In genomic region chr10:61825536-61825935, GRCm38 (mm10) we compare ENCODE assay signal across 27 mouse cellular contexts. TPM values are rescaled to one million over a fixed set of nuclear protein-coding genes. Genes with fewer than 3 reads are reported as not detected.
A peak's percentile ranks its signal among the peaks of the same experiment; 100 is the strongest.
DNase-seq lines count a peak whose midpoint lies in the region; ATAC-seq and TF ChIP-seq lines count a peak whose summit lies in the region.
"Had no signal": no experiment of that assay in that cellular context is flagged by ENCODE, and none has a peak within 500 bp of the region (broad histone marks: within the 10 kb centered on the region; RNA-seq: fewer than 3 reads in every experiment).

No protein-coding gene starts in this region.

- peak; percentile 23 for DNase-seq in heart, adult 11 months
- DNase-seq in heart, adult 8-10 months (ENCODE audit: low spot score): no peak
- peak; percentile 61 for DNase-seq in embryonic facial prominence, embryonic 10.5 days (ENCODE audit: low spot score)
- DNase-seq in limb, embryonic 14.5 days (ENCODE audit: low spot score): peak; percentile 35
- no peak for DNase-seq in cerebellum, adult 11-12 months
- DNase-seq in layer of hippocampus, adult 18-20 months (ENCODE audit: low spot score in 2 of 2): no peak
- DNase-seq: adrenal gland, adult 2 months; adrenal gland, postnatal 36 days; cerebellum, adult 2 months; cerebellum, postnatal 14 days; gastrocnemius, postnatal 14 days; heart, postnatal 36 days; kidney, postnatal 36 days; right cerebral cortex, postnatal 4 days; thymus, postnatal 4 days had no signal

- no peak overlapping the region for H3K9ac ChIP-seq in embryonic facial prominence, embryonic 15.5 days
- no peak overlapping the region for H3K9ac ChIP-seq in limb, embryonic 14.5 days (ENCODE audit: low read depth, low read length, severe bottlenecking)
- H3K9ac ChIP-seq: forebrain, embryonic 12.5 days; hindbrain, embryonic 12.5 days; liver, embryonic 15.5 days; lung, embryonic 15.5 days; neural tube, embryonic 13.5 days had no signal

- no peaks in the 10 kb centered on the region for H3K36me3 ChIP-seq in embryonic facial prominence, embryonic 10.5 days (replicated peaks)
- H3K36me3 ChIP-seq in embryonic facial prominence, embryonic 15.5 days: no peaks in the 10 kb centered on the region
- H3K36me3 ChIP-seq in limb, embryonic 14.5 days (ENCODE audit: control insufficient read depth, insufficient read depth, low read length): no peaks in the 10 kb centered on the region
- H3K36me3 ChIP-seq: forebrain, embryonic 12.5 days; hindbrain, embryonic 12.5 days; liver, embryonic 15.5 days; lung, embryonic 15.5 days; midbrain, embryonic 10.5 days; neural tube, embryonic 13.5 days had no signal

- H3K4me2 ChIP-seq in embryonic facial prominence, embryonic 15.5 days (replicated peaks): no peak overlapping the region
- no peak overlapping the region for H3K4me2 ChIP-seq in limb, embryonic 14.5 days (replicated peaks; ENCODE audit: low read depth, low read length, severe bottlenecking)
- H3K4me2 ChIP-seq: forebrain, embryonic 12.5 days; heart, embryonic 11.5 days; hindbrain, embryonic 12.5 days; liver, embryonic 15.5 days; lung, embryonic 15.5 days; neural tube, embryonic 13.5 days had no signal

- TF ChIP-seq POLR2A in limb, embryonic 14.5 days (IDR thresholded peaks at IDR 0.05; ENCODE audit: borderline replicate concordance, extremely low read depth, insufficient read depth, insufficient read length): no peak

- no peak for ATAC-seq in embryonic facial prominence, embryonic 15.5 days (ENCODE audit: insufficient number of reproducible peaks, low FRiP score, low TSS enrichment, low read depth)
- ATAC-seq in limb, embryonic 14.5 days (ENCODE audit: low FRiP score, low read depth): no peak; the same call in 1 of the 2 replicates
- ATAC-seq: activated CD4-positive, CD25-positive, alpha-beta regulatory T cell, adult 4 months; CD4-positive, CD25-positive, alpha-beta regulatory T cell, adult 4 months; hindbrain, postnatal 0 days; intestine, embryonic 16.5 days had no signal

- peaks cover 78% of the 10 kb centered on the region for H3K4me1 ChIP-seq in embryonic facial prominence, embryonic 10.5 days
- H3K4me1 ChIP-seq in embryonic facial prominence, embryonic 15.5 days: peaks cover 42% of the 10 kb centered on the region
- H3K4me1 ChIP-seq in limb, embryonic 14.5 days (ENCODE audit: control insufficient read depth, insufficient read depth, low read length): peaks cover 46% of the 10 kb centered on the region
- H3K4me1 ChIP-seq: liver, embryonic 15.5 days had no signal

- 26% methylated on average over 5 of the region's 5 CpGs for WGBS in embryonic facial prominence, embryonic 10.5 days
- 17% methylated on average over 5 of the region's 5 CpGs for WGBS in embryonic facial prominence, embryonic 15.5 days
- 20% methylated on average over 5 of the region's 5 CpGs for WGBS in limb, embryonic 14.5 days

- H3K9me3 ChIP-seq in embryonic facial prominence, embryonic 10.5 days: no peaks in the 10 kb centered on the region
- no peaks in the 10 kb centered on the region for H3K9me3 ChIP-seq in embryonic facial prominence, embryonic 15.5 days (replicated peaks)
- no peaks in the 10 kb centered on the region for H3K9me3 ChIP-seq in limb, embryonic 14.5 days (ENCODE audit: control insufficient read depth, low read length)
- H3K9me3 ChIP-seq: forebrain, embryonic 12.5 days; hindbrain, embryonic 12.5 days; liver, embryonic 15.5 days; lung, embryonic 15.5 days; midbrain, embryonic 10.5 days; neural tube, embryonic 13.5 days had no signal

- no peak overlapping the region for H3K4me3 ChIP-seq in embryonic facial prominence, embryonic 10.5 days
- H3K4me3 ChIP-seq in embryonic facial prominence, embryonic 15.5 days (replicated peaks): no peak overlapping the region
- no peak overlapping the region for H3K4me3 ChIP-seq in limb, embryonic 14.5 days (replicated peaks; ENCODE audit: low read length)
- H3K4me3 ChIP-seq: forebrain, embryonic 12.5 days; hindbrain, embryonic 12.5 days; liver, embryonic 15.5 days; lung, embryonic 15.5 days; midbrain, embryonic 10.5 days; neural tube, embryonic 13.5 days had no signal

- H3K27ac ChIP-seq in embryonic facial prominence, embryonic 10.5 days (replicated peaks): peak overlapping the region; percentile 79
- H3K27ac ChIP-seq in embryonic facial prominence, embryonic 15.5 days (replicated peaks): peak overlapping the region; percentile 13; the same call in 1 of the 2 replicates
- H3K27ac ChIP-seq in limb, embryonic 14.5 days (replicated peaks; ENCODE audit: low read depth, low read length): peak overlapping the region; percentile 44; the same call in 1 of the 2 replicates
- H3K27ac ChIP-seq: forebrain, embryonic 12.5 days; hindbrain, embryonic 12.5 days; hindbrain, postnatal 0 days; liver, embryonic 15.5 days; lung, embryonic 15.5 days; midbrain, embryonic 10.5 days; neural tube, embryonic 13.5 days had no signal

- no peaks in the 10 kb centered on the region for H3K27me3 ChIP-seq in embryonic facial prominence, embryonic 10.5 days (replicated peaks; ENCODE audit: low read depth, poor library complexity, severe bottlenecking)
- no peaks in the 10 kb centered on the region for H3K27me3 ChIP-seq in embryonic facial prominence, embryonic 15.5 days
- H3K27me3 ChIP-seq in limb, embryonic 14.5 days (ENCODE audit: control insufficient read depth, insufficient read depth, low read length): no peaks in the 10 kb centered on the region
- H3K27me3 ChIP-seq: forebrain, embryonic 12.5 days; hindbrain, embryonic 12.5 days; liver, embryonic 15.5 days; lung, embryonic 15.5 days; neural tube, embryonic 13.5 days had no signal

RNA-seq across cellular contexts. Expression of gene H2afy2, which starts 41.6 kb away (rescaled TPM):
- total RNA-seq in heart, adult 8-10 months (2022): 1 to 10 TPM; 3.7 to 5.2 (median 4.6) TPM
- 368 and 392 TPM in 2 replicates for polyA plus RNA-seq in embryonic facial prominence, embryonic 10.5 days (2016; fragmentation: Nextera tagmentation; extraction: Ambion mirVana)
- polyA plus RNA-seq in embryonic facial prominence, embryonic 15.5 days (2015; fragmentation: Nextera tagmentation; extraction: Ambion mirVana): 159 and 168 TPM in 2 replicates
- polyA plus RNA-seq in limb, embryonic 14.5 days (2012; rRNA removed): 87.8 and 90.3 TPM in 2 replicates
- polyA plus RNA-seq in limb, embryonic 14.5 days (2014; fragmentation: Nextera tagmentation; extraction: Ambion mirVana): 111 and 138 TPM in 2 replicates
- 10 to 100 TPM; 12.8 to 14.6 TPM for total RNA-seq in layer of hippocampus, adult 18-20 months (2021)
- polyA plus RNA-seq: CD4-positive, CD25-positive, alpha-beta regulatory T cell, adult 4 months had no signal

Comparison
In these comparisons a context has a peak if more than half of its experiments do, and no peak if none do; other contexts are left out.
1. DNase-seq: peak in heart, adult 11 months (single experiment), embryonic facial prominence, embryonic 10.5 days (single experiment) and limb, embryonic 14.5 days (single experiment); none in heart, adult 8-10 months (single experiment), cerebellum, adult 11-12 months (single experiment) and layer of hippocampus, adult 18-20 months (0 of 2).
2. H3K27ac ChIP-seq: peak in every context shown above with its lines; median percentile 79 in embryonic facial prominence, embryonic 10.5 days; 44 in limb, embryonic 14.5 days; 13 in embryonic facial prominence, embryonic 15.5 days.